Mouse (Mus musculus): ENCODE data around the gene Slco3a1. TPM values are rescaled to one million over a fixed set of nuclear protein-coding genes. Genes with fewer than 3 reads are reported as not detected.

Gene Slco3a1
- polyA plus RNA-seq, 1 experiment from 2014 or later: 19.6 TPM

DNA sequence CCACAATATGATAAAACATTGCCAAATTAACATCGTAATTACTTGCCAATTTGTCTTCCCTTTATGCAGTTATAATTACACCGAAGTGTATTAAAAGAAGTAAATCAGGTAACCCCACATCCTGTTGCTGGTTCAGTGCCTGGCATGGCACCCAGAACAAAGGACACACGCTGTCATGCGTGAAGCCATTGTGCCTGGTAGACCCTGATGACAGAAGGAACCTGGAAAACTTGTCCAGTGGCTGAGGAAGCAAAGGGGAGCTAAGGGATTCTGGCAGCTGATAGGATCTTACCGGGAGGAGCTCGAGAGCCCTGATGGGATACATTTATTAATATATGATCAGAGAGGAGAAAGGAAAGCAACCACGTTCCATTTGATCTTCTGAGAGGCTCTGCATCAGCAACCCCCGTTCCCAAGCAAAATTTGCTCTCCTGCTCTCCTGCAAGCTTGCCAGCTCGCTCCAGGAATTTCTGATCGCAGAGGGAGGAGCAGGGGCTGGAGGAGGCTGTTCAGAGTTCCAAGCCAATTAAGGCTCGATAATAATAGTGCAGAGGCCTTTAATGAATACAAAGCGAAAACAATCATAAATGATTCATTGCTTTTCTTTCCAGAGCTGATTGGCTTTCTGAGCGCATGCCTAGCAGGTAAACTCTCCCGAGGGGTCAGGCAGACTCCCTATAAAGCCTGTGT, 250.8 kb downstream of the Slco3a1 start:
- H3K27me3 ChIP-seq (ENCODE audit: control insufficient read depth, insufficient read depth, low read length): no peaks in the 10 kb centered on the region
- WGBS: 56% methylated on average over 14 of the region's 14 CpGs

DNA sequence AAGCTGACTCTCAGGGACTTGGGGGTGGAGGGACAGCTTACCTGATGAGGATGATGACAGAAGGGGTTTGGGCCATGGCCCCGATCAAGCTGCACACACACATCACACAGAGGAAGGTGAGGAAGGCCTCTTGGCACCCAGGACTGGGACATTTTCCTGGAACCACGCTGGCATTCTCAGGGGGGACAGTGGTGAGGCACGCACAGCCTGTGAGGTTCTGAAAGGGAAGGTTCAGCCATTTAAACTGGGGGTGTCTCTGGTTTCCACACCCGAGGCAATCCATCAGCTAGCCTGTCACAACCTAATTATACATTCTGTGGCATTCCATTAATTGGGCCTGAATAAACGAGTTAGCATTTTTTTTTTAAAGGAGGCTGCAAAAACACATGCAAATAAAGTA, 251.5 kb downstream of the Slco3a1 start:
- 0 out of 2 replicates have a peak, but pooled peaks cover 6% of the 10 kb centered on the region for H3K4me1 ChIP-seq (ENCODE audit: control insufficient read depth, insufficient read depth, low read length)
- no peaks in the 10 kb centered on the region for H3K36me3 ChIP-seq (ENCODE audit: control insufficient read depth, insufficient read depth, low read length)
- ATAC-seq (ENCODE audit: low FRiP score, low TSS enrichment): no peak
- 74% methylated on average over 5 of the region's 5 CpGs for WGBS
- no peak overlapping the region for H3K27ac ChIP-seq (ENCODE audit: low read depth, low read length)
- no peak overlapping the region for H3K4me2 ChIP-seq (replicated peaks; ENCODE audit: low read depth, low read length)
- no peaks in the 10 kb centered on the region for H3K27me3 ChIP-seq (ENCODE audit: control insufficient read depth, insufficient read depth, low read length)
- no peak overlapping the region for H3K9ac ChIP-seq (ENCODE audit: low read depth, low read length)
- H3K4me3 ChIP-seq (ENCODE audit: low read length): no peak overlapping the region
- no peaks in the 10 kb centered on the region for H3K9me3 ChIP-seq (ENCODE audit: control insufficient read depth, low read length)

More for the DNA sequence above, 250.8 kb downstream of the Slco3a1 start:
- Histone ChIP-seq H3K9ac (ENCODE audit: low read depth, low read length) (no peak overlapping the region), H3K4me1 (ENCODE audit: control insufficient read depth, insufficient read depth, low read length) (0 out of 2 replicates have a peak, but pooled peaks cover 6% of the 10 kb centered on the region), H3K4me2 (replicated peaks; ENCODE audit: low read depth, low read length) (no peak overlapping the region), H3K9me3 (ENCODE audit: control insufficient read depth, low read length) (no peaks in the 10 kb centered on the region), H3K27ac (ENCODE audit: low read depth, low read length) (no peak overlapping the region), H3K36me3 (ENCODE audit: control insufficient read depth, insufficient read depth, low read length) (no peaks in the 10 kb centered on the region), H3K4me3 (ENCODE audit: low read length) (no peak overlapping the region)
- no peak for ATAC-seq (ENCODE audit: low FRiP score, low TSS enrichment)

DNA sequence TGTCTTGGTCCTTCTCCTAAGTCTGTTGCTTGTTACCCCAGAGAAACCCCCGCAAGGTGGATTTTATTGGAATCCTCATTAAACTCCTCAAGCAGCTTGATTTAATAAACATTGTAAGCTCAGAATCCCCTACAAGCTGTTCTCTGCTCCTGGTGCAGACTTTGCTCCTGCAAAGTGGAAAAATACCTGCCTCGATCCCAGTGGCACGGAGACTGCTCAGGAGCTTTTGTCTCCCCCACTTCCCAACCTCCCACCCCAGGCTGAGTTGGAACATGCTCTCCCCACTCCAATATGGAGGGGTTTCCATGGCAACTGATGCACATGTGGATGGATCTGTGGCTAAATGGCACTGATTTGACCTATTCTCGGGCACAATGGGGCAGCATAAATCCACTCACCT, 268.0 kb downstream of the Slco3a1 start:
- H3K27me3 ChIP-seq (ENCODE audit: control insufficient read depth, insufficient read depth, low read length): no peaks in the 10 kb centered on the region
- no peak overlapping the region for H3K4me2 ChIP-seq (replicated peaks; ENCODE audit: low read depth, low read length)
- no peak for ATAC-seq (ENCODE audit: low FRiP score, low TSS enrichment)
- H3K36me3 ChIP-seq (ENCODE audit: control insufficient read depth, insufficient read depth, low read length): no peaks in the 10 kb centered on the region
- 92% methylated on average over 4 of the region's 4 CpGs for WGBS
- no peaks in the 10 kb centered on the region for H3K9me3 ChIP-seq (ENCODE audit: control insufficient read depth, low read length)
- no peak overlapping the region for H3K4me3 ChIP-seq (ENCODE audit: low read length)
- no peak overlapping the region for H3K9ac ChIP-seq (ENCODE audit: low read depth, low read length)
- no peak overlapping the region for H3K27ac ChIP-seq (ENCODE audit: low read depth, low read length)
- no peaks in the 10 kb centered on the region for H3K4me1 ChIP-seq (ENCODE audit: control insufficient read depth, insufficient read depth, low read length)

DNA sequence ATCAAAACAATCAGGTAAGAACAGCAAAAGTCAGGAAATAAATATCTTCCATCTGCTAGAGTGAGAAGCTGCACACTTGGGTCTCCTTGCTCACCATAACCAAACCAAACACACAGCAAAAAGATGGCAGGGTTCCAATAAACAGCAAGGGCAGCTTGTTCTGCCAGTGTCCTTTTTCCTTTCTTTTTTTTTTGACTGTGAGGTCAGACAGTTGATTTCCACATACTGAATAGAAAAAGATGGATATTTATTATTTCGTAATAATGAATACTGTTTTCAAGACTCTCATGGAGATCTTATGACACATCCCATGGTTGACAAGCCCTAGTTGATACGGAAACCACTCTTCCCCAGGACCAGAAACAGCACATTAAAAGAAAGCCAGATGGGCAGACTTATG, 274.2 kb downstream of the Slco3a1 start:
- Histone ChIP-seq H3K27me3 (ENCODE audit: control insufficient read depth, insufficient read depth, low read length) (no peaks in the 10 kb centered on the region), H3K4me1 (ENCODE audit: control insufficient read depth, insufficient read depth, low read length) (no peaks in the 10 kb centered on the region), H3K9ac (ENCODE audit: low read depth, low read length) (no peak overlapping the region), H3K9me3 (ENCODE audit: control insufficient read depth, low read length) (no peaks in the 10 kb centered on the region), H3K4me2 (replicated peaks; ENCODE audit: low read depth, low read length) (no peak overlapping the region), H3K27ac (ENCODE audit: low read depth, low read length) (no peak overlapping the region), H3K36me3 (ENCODE audit: control insufficient read depth, insufficient read depth, low read length) (no peaks in the 10 kb centered on the region), H3K4me3 (ENCODE audit: low read length) (no peak overlapping the region)
- ATAC-seq (ENCODE audit: low FRiP score, low TSS enrichment): no peak
- 92% methylated on average over 2 of the region's 2 CpGs for WGBS

DNA sequence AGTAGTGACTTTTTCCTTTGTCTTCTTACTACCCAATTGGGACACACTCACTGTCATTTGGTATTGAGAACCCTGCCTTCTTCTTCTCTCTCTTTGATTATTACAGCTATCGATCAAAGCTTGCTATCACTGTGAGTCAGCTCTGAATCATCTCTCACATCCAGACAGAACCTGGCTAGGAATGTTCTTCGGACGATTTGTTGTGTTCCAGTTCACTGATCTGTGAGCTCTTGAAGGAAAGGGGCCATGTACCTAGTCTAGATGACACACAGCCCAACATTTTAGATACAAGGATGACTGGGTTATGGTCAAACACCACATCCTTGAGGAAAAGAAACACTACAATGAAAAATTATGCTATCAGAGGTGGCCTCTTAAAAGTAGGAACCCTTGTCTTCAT, 275.2 kb downstream of the Slco3a1 start:
- no peak for ATAC-seq (ENCODE audit: low FRiP score, low TSS enrichment)
- no peaks in the 10 kb centered on the region for H3K9me3 ChIP-seq (ENCODE audit: control insufficient read depth, low read length)
- H3K27ac ChIP-seq (ENCODE audit: low read depth, low read length): no peak overlapping the region
- no peak overlapping the region for H3K4me3 ChIP-seq (ENCODE audit: low read length)
- 64% methylated on average over 3 of the region's 3 CpGs for WGBS
- H3K9ac ChIP-seq (ENCODE audit: low read depth, low read length): no peak overlapping the region
- no peaks in the 10 kb centered on the region for H3K36me3 ChIP-seq (ENCODE audit: control insufficient read depth, insufficient read depth, low read length)
- H3K4me2 ChIP-seq (replicated peaks; ENCODE audit: low read depth, low read length): no peak overlapping the region
- H3K27me3 ChIP-seq (ENCODE audit: control insufficient read depth, insufficient read depth, low read length): no peaks in the 10 kb centered on the region
- no peaks in the 10 kb centered on the region for H3K4me1 ChIP-seq (ENCODE audit: control insufficient read depth, insufficient read depth, low read length)

DNA sequence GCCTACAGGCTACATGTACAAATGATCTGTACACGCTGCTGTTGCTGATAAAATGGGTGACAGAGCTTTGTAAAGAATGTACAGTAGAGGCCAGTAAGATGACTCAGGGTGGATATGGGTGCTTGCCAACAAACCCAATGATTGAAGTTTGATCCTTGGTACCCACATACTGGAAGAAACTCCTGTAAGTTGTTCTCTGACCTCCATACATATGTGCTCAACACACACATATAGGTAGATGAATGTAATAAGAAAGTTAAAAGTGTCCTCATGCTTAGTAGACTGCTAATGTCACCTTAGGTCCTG, 284.5 kb downstream of the Slco3a1 start:
- no peak for ATAC-seq (ENCODE audit: low FRiP score, low TSS enrichment)
- Histone ChIP-seq H3K9me3 (ENCODE audit: control insufficient read depth, low read length) (no peaks in the 10 kb centered on the region), H3K4me1 (ENCODE audit: control insufficient read depth, insufficient read depth, low read length) (no peaks in the 10 kb centered on the region), H3K36me3 (ENCODE audit: control insufficient read depth, insufficient read depth, low read length) (no peaks in the 10 kb centered on the region), H3K4me2 (replicated peaks; ENCODE audit: low read depth, low read length) (no peak overlapping the region), H3K9ac (ENCODE audit: low read depth, low read length) (no peak overlapping the region), H3K27ac (ENCODE audit: low read depth, low read length) (no peak overlapping the region), H3K27me3 (ENCODE audit: control insufficient read depth, insufficient read depth, low read length) (no peaks in the 10 kb centered on the region), H3K4me3 (ENCODE audit: low read length) (no peak overlapping the region)
- WGBS: 91% methylated on average over 1 of the region's 1 CpGs

DNA sequence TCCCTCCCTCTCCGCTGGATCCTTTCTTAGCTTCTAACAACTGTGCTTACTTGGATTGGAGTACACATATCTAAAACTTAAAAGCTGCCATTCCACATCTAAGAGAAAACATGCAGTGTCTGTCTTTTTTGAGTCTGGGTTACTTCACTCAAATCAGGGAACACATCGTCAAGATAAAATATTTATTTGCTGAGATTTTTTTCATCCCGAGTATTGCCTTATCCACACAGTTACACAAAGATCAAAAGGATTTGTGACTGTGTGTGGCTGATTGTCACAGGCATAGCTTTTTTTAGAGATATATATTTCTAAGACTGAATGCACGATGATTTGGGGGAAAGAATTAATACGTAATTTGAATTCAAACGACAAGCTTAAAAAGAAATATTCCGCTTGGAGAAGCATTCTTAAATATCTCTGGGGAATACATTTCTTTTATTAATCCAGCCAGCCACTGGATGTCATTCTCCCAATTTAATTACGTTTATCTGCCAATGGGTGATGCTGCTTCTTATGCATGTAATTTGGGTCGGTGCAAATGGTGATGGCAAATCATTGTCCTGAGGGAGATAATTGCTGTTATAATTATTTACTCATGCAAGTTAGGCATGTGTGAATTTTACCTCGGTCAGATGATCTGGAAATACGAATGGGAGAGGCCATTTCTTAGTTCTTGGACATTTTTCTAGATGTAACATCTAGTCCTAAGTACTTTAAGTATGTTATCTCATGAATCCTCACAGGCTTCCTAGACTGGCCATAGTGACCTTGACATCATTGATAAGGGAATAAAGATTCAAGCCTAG, 285.1 kb downstream of the Slco3a1 start:
- Histone ChIP-seq H3K27ac (ENCODE audit: low read depth, low read length) (no peak overlapping the region), H3K36me3 (ENCODE audit: control insufficient read depth, insufficient read depth, low read length) (no peaks in the 10 kb centered on the region), H3K9me3 (ENCODE audit: control insufficient read depth, low read length) (no peaks in the 10 kb centered on the region), H3K27me3 (ENCODE audit: control insufficient read depth, insufficient read depth, low read length) (no peaks in the 10 kb centered on the region), H3K4me2 (replicated peaks; ENCODE audit: low read depth, low read length) (no peak overlapping the region), H3K4me1 (ENCODE audit: control insufficient read depth, insufficient read depth, low read length) (no peaks in the 10 kb centered on the region), H3K4me3 (ENCODE audit: low read length) (no peak overlapping the region), H3K9ac (ENCODE audit: low read depth, low read length) (no peak overlapping the region)
- WGBS: 88% methylated on average over 11 of the region's 11 CpGs
- ATAC-seq (ENCODE audit: low FRiP score, low TSS enrichment): no peak

DNA sequence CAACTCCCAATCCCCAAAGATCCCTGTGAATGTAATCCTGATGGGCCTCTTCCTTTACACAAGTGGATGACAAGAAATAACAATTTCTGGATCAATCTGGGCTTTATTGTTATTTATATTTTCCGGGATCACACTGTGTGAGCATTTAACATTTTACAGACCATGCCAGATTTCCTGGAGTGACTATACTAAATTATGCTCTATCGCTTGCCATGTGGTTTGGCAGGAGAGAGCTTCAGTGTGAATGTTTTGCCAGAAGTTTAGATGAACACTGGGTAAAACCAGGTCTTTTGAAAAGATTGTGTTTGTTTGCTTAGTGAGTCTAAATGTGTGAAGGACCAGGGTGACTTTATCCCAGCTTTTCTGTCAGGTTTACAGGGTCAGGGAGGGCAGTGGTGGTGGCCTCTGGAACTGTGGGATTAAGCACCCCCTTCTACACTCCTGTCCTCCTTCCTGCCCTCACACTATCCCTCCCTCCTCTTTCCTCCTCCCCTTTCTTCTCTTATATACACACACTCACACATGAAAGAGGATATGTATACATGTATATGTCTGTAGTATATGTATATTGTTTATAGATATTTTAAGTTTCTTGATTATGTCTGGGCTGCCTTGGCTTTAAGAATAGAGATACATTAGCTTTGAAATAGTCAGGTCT, 287.9 kb downstream of the Slco3a1 start:
- no peaks in the 10 kb centered on the region for H3K27me3 ChIP-seq (ENCODE audit: control insufficient read depth, insufficient read depth, low read length)
- H3K4me3 ChIP-seq (ENCODE audit: low read length): no peak overlapping the region
- no peak overlapping the region for H3K9ac ChIP-seq (ENCODE audit: low read depth, low read length)
- H3K36me3 ChIP-seq (ENCODE audit: control insufficient read depth, insufficient read depth, low read length): no peaks in the 10 kb centered on the region
- ATAC-seq (ENCODE audit: low FRiP score, low TSS enrichment): no peak
- H3K27ac ChIP-seq (ENCODE audit: low read depth, low read length): no peak overlapping the region
- no peaks in the 10 kb centered on the region for H3K9me3 ChIP-seq (ENCODE audit: control insufficient read depth, low read length)
- H3K4me1 ChIP-seq (ENCODE audit: control insufficient read depth, insufficient read depth, low read length): no peaks in the 10 kb centered on the region
- H3K4me2 ChIP-seq (replicated peaks; ENCODE audit: low read depth, low read length): no peak overlapping the region
- 73% methylated on average over 2 of the region's 2 CpGs for WGBS

DNA sequence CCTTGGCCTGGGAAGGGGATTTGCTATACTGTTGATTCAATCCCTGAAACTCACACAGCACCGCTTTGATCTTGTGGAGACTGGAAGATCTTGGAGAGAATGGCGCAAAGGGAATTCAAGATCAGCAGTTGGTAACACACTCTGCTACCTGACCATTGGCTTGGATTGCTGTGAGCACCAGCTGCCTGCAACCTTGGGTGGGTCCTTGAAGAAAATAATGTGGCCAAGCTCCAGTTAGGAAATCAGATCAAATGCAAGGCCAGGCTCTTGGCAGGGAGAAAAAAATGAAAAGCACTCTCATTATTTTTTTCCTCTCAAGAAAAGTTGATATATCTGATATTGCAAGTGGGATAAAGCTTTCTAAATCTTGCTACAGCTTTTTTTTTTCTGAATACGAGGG, 298.3 kb downstream of the Slco3a1 start:
- no peaks in the 10 kb centered on the region for H3K9me3 ChIP-seq (ENCODE audit: control insufficient read depth, low read length)
- no peak overlapping the region for H3K9ac ChIP-seq (ENCODE audit: low read depth, low read length)
- H3K36me3 ChIP-seq (ENCODE audit: control insufficient read depth, insufficient read depth, low read length): no peaks in the 10 kb centered on the region
- no peak overlapping the region for H3K4me2 ChIP-seq (replicated peaks; ENCODE audit: low read depth, low read length)
- no peak overlapping the region for H3K4me3 ChIP-seq (ENCODE audit: low read length)
- no peak overlapping the region for H3K27ac ChIP-seq (ENCODE audit: low read depth, low read length)
- no peaks in the 10 kb centered on the region for H3K4me1 ChIP-seq (ENCODE audit: control insufficient read depth, insufficient read depth, low read length)
- ATAC-seq (ENCODE audit: low FRiP score, low TSS enrichment): no peak
- no peaks in the 10 kb centered on the region for H3K27me3 ChIP-seq (ENCODE audit: control insufficient read depth, insufficient read depth, low read length)
- WGBS: 78% methylated on average over 3 of the region's 3 CpGs
